Mouse (Mus musculus): ENCODE results near the gene Shroom4. TPM values are rescaled to one million over a fixed set of nuclear protein-coding genes. Genes with fewer than 3 reads are reported as not detected.

The Shroom4 gene
- 0.59 and 0.76 TPM in 2 replicates for polyA plus RNA-seq (2015; fragmentation: Nextera tagmentation; extraction: Ambion mirVana)

- Histone ChIP-seq H3K4me3 (ENCODE audit: low read depth, low read length) (peak within 1 kb of the TSS; percentile 59), H3K4me1 (replicated peaks; ENCODE audit: control insufficient read depth, insufficient read depth) (no peaks in the 10 kb centered on the region), H3K9me3 (ENCODE audit: control insufficient read depth, low read length) (no peaks in the 10 kb centered on the region), H3K9ac (ENCODE audit: low read length) (peak within 1 kb of the TSS; percentile 59), H3K27ac (replicated peaks) (peak within 1 kb of the TSS; percentile 45), H3K4me2 (replicated peaks; ENCODE audit: low read depth) (peak within 1 kb of the TSS; percentile 73), H3K36me3 (ENCODE audit: control insufficient read depth, insufficient read depth, low read length) (no peaks in the 10 kb centered on the region), H3K27me3 (ENCODE audit: control insufficient read depth, insufficient read depth, low read length) (no peaks in the 10 kb centered on the region)
- peak; percentile 96 for ATAC-seq (ENCODE audit: low FRiP score, low TSS enrichment)
- DNase-seq (ENCODE audit: low spot score): peak; percentile 75
- WGBS: 6% methylated on average over 39 of the region's 55 CpGs
- TF ChIP-seq EP300 (optimal IDR thresholded peaks at IDR 0.05) (no peak), CTCF (IDR thresholded peaks at IDR 0.05; ENCODE audit: low read depth) (no peak)
Measured at GRCm38 (mm10) chrX:6399626-6400397, at the start of gene Shroom4. Gene Shroom4, plus strand, starts transcription at chrX:6399854.

DNA sequence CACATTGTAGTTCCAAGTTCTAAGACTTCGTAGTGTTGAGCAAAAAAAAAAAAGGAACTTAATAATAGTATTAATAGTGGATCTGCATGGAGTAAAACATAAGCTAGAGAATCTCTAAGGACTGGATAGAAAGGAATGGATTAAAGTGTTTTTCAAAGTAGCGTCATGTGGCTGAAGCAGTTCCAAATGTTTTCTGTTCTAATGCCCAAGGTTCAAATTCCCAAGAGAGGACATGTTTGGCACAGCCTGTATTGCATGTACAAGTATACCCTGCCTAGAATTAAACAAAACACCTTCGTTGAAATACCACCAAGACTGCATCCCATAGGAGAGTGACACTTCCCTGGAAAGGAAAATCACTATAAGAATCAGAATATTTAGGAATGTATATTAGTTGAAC, 42.8 kb upstream of the Shroom4 start:
- H3K4me2 ChIP-seq (replicated peaks; ENCODE audit: low read depth): no peak overlapping the region
- no peak for DNase-seq (ENCODE audit: low spot score)
- H3K36me3 ChIP-seq (ENCODE audit: control insufficient read depth, insufficient read depth, low read length): no peaks in the 10 kb centered on the region
- no peak overlapping the region for H3K27ac ChIP-seq (replicated peaks)
- H3K9ac ChIP-seq (ENCODE audit: low read length): no peak overlapping the region
- H3K9me3 ChIP-seq (ENCODE audit: control insufficient read depth, low read length): no peaks in the 10 kb centered on the region
- H3K27me3 ChIP-seq (ENCODE audit: control insufficient read depth, insufficient read depth, low read length): no peaks in the 10 kb centered on the region
- no peak overlapping the region for H3K4me3 ChIP-seq (ENCODE audit: low read depth, low read length)
- no peak for ATAC-seq (ENCODE audit: low FRiP score, low TSS enrichment)
- 82% methylated on average over 3 of the region's 3 CpGs for WGBS
- no peak for TF ChIP-seq CTCF (IDR thresholded peaks at IDR 0.05; ENCODE audit: low read depth)
- no peak for TF ChIP-seq EP300 (optimal IDR thresholded peaks at IDR 0.05)
- H3K4me1 ChIP-seq (replicated peaks; ENCODE audit: control insufficient read depth, insufficient read depth): no peaks in the 10 kb centered on the region

DNA sequence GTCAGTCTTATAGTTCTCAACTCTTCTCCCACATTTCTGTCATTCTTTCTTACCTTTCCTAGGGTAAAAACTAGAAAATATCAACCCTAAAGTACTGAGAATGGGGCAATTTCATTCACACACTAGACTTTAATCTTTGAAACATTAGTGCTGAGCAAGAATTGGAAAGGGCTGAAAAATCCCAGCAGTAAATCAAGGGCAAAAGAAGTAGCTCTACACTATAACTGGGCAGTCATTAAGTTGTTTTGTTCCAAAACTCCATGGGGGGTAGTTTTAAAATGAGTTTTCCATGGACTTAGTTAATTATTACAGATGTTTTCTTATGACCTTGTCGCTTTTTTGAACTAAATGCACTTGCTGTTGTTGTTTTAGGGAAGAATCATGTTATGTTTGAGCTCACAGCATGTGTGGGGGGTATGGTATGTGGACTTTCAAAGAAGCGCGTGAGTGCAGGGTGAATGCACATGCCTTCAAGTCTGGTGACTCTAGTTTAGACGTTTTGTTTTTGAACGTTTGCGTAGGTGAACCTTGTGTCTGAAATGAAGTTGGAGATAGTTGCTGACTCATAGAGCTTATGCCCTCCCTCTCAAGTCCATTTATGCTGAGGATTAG, 42.0 kb upstream of the Shroom4 start:
- Histone ChIP-seq H3K4me3 (ENCODE audit: low read depth, low read length) (no peak overlapping the region), H3K4me1 (replicated peaks; ENCODE audit: control insufficient read depth, insufficient read depth) (no peaks in the 10 kb centered on the region), H3K9ac (ENCODE audit: low read length) (no peak overlapping the region), H3K9me3 (ENCODE audit: control insufficient read depth, low read length) (no peaks in the 10 kb centered on the region), H3K27me3 (ENCODE audit: control insufficient read depth, insufficient read depth, low read length) (no peaks in the 10 kb centered on the region), H3K36me3 (ENCODE audit: control insufficient read depth, insufficient read depth, low read length) (no peaks in the 10 kb centered on the region), H3K4me2 (replicated peaks; ENCODE audit: low read depth) (no peak overlapping the region), H3K27ac (replicated peaks) (no peak overlapping the region)
- 78% methylated on average over 6 of the region's 6 CpGs for WGBS
- no peak for TF ChIP-seq CTCF (IDR thresholded peaks at IDR 0.05; ENCODE audit: low read depth)
- TF ChIP-seq EP300 (optimal IDR thresholded peaks at IDR 0.05): no peak
- DNase-seq (ENCODE audit: low spot score) (no peak), ATAC-seq (ENCODE audit: low FRiP score, low TSS enrichment) (no peak)

DNA sequence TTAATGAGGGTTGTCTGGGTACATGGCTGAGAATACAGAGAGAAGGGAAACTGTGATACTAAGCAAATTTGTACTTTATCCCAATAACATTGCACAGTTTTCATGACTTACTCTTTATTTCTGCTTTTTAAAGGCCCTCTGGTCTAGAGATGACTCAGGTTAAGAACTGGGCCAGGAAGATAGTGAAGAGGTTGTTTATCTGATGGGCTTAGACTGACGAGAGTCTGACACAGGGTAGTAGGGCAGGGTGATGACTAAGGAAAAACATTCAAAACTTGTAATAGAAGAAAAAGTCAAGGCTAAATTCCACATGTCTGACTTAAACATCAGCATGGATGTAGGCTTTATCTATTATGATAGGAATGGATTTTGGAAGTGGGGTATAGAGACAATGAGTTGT, 30.8 kb upstream of the Shroom4 start:
- no peak for ATAC-seq (ENCODE audit: low FRiP score, low TSS enrichment)
- H3K27me3 ChIP-seq (ENCODE audit: control insufficient read depth, insufficient read depth, low read length): no peaks in the 10 kb centered on the region
- no peaks in the 10 kb centered on the region for H3K4me1 ChIP-seq (replicated peaks; ENCODE audit: control insufficient read depth, insufficient read depth)
- H3K36me3 ChIP-seq (ENCODE audit: control insufficient read depth, insufficient read depth, low read length): no peaks in the 10 kb centered on the region
- no peak overlapping the region for H3K4me3 ChIP-seq (ENCODE audit: low read depth, low read length)
- 60% methylated on average over 1 of the region's 1 CpGs for WGBS
- TF ChIP-seq EP300 (optimal IDR thresholded peaks at IDR 0.05): no peak
- no peak for TF ChIP-seq CTCF (IDR thresholded peaks at IDR 0.05; ENCODE audit: low read depth)
- H3K4me2 ChIP-seq (replicated peaks; ENCODE audit: low read depth): no peak overlapping the region
- no peak for DNase-seq (ENCODE audit: low spot score)
- no peaks in the 10 kb centered on the region for H3K9me3 ChIP-seq (ENCODE audit: control insufficient read depth, low read length)
- no peak overlapping the region for H3K27ac ChIP-seq (replicated peaks)
- H3K9ac ChIP-seq (ENCODE audit: low read length): no peak overlapping the region

- Histone ChIP-seq H3K4me1 (replicated peaks; ENCODE audit: control insufficient read depth, insufficient read depth) (no peaks in the 10 kb centered on the region), H3K4me2 (replicated peaks; ENCODE audit: low read depth) (no peak overlapping the region), H3K27me3 (ENCODE audit: control insufficient read depth, insufficient read depth, low read length) (no peaks in the 10 kb centered on the region), H3K9me3 (ENCODE audit: control insufficient read depth, low read length) (no peaks in the 10 kb centered on the region), H3K27ac (replicated peaks) (no peak overlapping the region), H3K4me3 (ENCODE audit: low read depth, low read length) (no peak overlapping the region), H3K36me3 (ENCODE audit: control insufficient read depth, insufficient read depth, low read length) (no peaks in the 10 kb centered on the region), H3K9ac (ENCODE audit: low read length) (no peak overlapping the region)
- DNase-seq (ENCODE audit: low spot score): no peak
- ATAC-seq (ENCODE audit: low FRiP score, low TSS enrichment): no peak
- WGBS: 77% methylated on average over 3 of the region's 3 CpGs
- TF ChIP-seq CTCF (IDR thresholded peaks at IDR 0.05; ENCODE audit: low read depth) (no peak), EP300 (optimal IDR thresholded peaks at IDR 0.05) (no peak)
Measured at GRCm38 (mm10) chrX:6370706-6371105, 28.9 kb upstream of the Shroom4 start.

- H3K4me3 ChIP-seq (ENCODE audit: low read depth, low read length): no peak overlapping the region
- no peak overlapping the region for H3K9ac ChIP-seq (ENCODE audit: low read length)
- H3K27ac ChIP-seq (replicated peaks): no peak overlapping the region
- no peaks in the 10 kb centered on the region for H3K4me1 ChIP-seq (replicated peaks; ENCODE audit: control insufficient read depth, insufficient read depth)
- H3K4me2 ChIP-seq (replicated peaks; ENCODE audit: low read depth): no peak overlapping the region
- DNase-seq (ENCODE audit: low spot score) (no peak), ATAC-seq (ENCODE audit: low FRiP score, low TSS enrichment) (no peak)
- no peaks in the 10 kb centered on the region for H3K9me3 ChIP-seq (ENCODE audit: control insufficient read depth, low read length)
- 43% methylated on average over 1 of the region's 1 CpGs for WGBS
- no peaks in the 10 kb centered on the region for H3K36me3 ChIP-seq (ENCODE audit: control insufficient read depth, insufficient read depth, low read length)
- no peaks in the 10 kb centered on the region for H3K27me3 ChIP-seq (ENCODE audit: control insufficient read depth, insufficient read depth, low read length)
- TF ChIP-seq CTCF (IDR thresholded peaks at IDR 0.05; ENCODE audit: low read depth) (no peak), EP300 (optimal IDR thresholded peaks at IDR 0.05) (no peak)
Measured at GRCm38 (mm10) chrX:6393861-6394260, 5.8 kb upstream of the Shroom4 start.
